Mouse (Mus musculus): ENCODE measurements around the gene Foxp2.

Gene Foxp2

GRCm38 (mm10) chr6:14901183-14901970 lies at the start of gene Foxp2:
Gene Foxp2, plus strand, starts transcription at chr6:14901349.
- in situ Hi-C loops (cut with MboI, MseI): no loop called here

GRCm38 (mm10) chr6:14885199-14885598 lies 15.9 kb upstream of the Foxp2 start:
- in situ Hi-C loops (cut with MboI, MseI): loop anchor here in 1 of 2 experiments (25.0 kb wide), 1 partner anchor 777 kb away; no protein-coding TSS in a partner anchor

- in situ Hi-C loops (cut with MboI, MseI): loop anchor here in 1 of 2 experiments (25.0 kb wide), 1 partner anchor 765 kb away; no protein-coding TSS in a partner anchor
Measured at GRCm38 (mm10) chr6:14897028-14897427, 4.1 kb upstream of the Foxp2 start.

- in situ Hi-C loops (cut with MboI, MseI): loop anchor here in 1 of 2 experiments (25.0 kb wide), 1 partner anchor 764 kb away; no protein-coding TSS in a partner anchor
Measured at GRCm38 (mm10) chr6:14898096-14898855, 2.9 kb upstream of the Foxp2 start.

- in situ Hi-C loops (cut with MboI, MseI): loop anchor here in 1 of 2 experiments (25.0 kb wide), 1 partner anchor 763 kb away; no protein-coding TSS in a partner anchor
Measured at GRCm38 (mm10) chr6:14899021-14899610, 2.0 kb upstream of the Foxp2 start.

- in situ Hi-C loops (cut with MboI, MseI): loop anchor here in 1 of 2 experiments (25.0 kb wide), 1 partner anchor 762 kb away; no protein-coding TSS in a partner anchor
Measured at GRCm38 (mm10) chr6:14899936-14900578, 1.1 kb upstream of the Foxp2 start.

- in situ Hi-C loops (cut with MboI, MseI): no loop called here
Measured at GRCm38 (mm10) chr6:14900579-14901021, 549 bp upstream of the Foxp2 start.

GRCm38 (mm10) chr6:14901971-14902670 lies 972 bp downstream of the Foxp2 start:
- in situ Hi-C loops (cut with MboI, MseI): no loop called here

- in situ Hi-C loops (cut with MboI, MseI): no loop called here
Measured at GRCm38 (mm10) chr6:14903271-14903965, 2.3 kb downstream of the Foxp2 start.

- in situ Hi-C loops (cut with MboI, MseI): no loop called here
Measured at GRCm38 (mm10) chr6:14915066-14915465, 13.9 kb downstream of the Foxp2 start.

GRCm38 (mm10) chr6:14922704-14923103 lies 21.6 kb downstream of the Foxp2 start:
- in situ Hi-C loops (cut with MboI, MseI): no loop called here

GRCm38 (mm10) chr6:14924976-14925489 lies 23.9 kb downstream of the Foxp2 start:
- in situ Hi-C loops (cut with MboI, MseI): no loop called here

GRCm38 (mm10) chr6:14951060-14951459 lies 49.9 kb downstream of the Foxp2 start:
- in situ Hi-C loops (cut with MboI, MseI): no loop called here

- in situ Hi-C loops (cut with MboI, MseI): no loop called here
Measured at GRCm38 (mm10) chr6:14952731-14953130, 51.6 kb downstream of the Foxp2 start.

GRCm38 (mm10) chr6:14977042-14977441 lies 75.9 kb downstream of the Foxp2 start:
- in situ Hi-C loops (cut with MboI, MseI): no loop called here

GRCm38 (mm10) chr6:14978201-14978600 lies 77.1 kb downstream of the Foxp2 start:
- in situ Hi-C loops (cut with MboI, MseI): no loop called here

- in situ Hi-C loops (cut with MboI, MseI): loop anchor here in 1 of 2 experiments (10.0 kb wide), 1 partner anchor 1007 kb away; no protein-coding TSS in a partner anchor
Measured at GRCm38 (mm10) chr6:15008113-15008512, 107.0 kb downstream of the Foxp2 start.

GRCm38 (mm10) chr6:15028488-15028887 lies 127.3 kb downstream of the Foxp2 start:
- in situ Hi-C loops (cut with MboI, MseI): no loop called here

- in situ Hi-C loops (cut with MboI, MseI): no loop called here
Measured at GRCm38 (mm10) chr6:15029446-15030125, 128.4 kb downstream of the Foxp2 start.

Data from T-helper 17 cell (primary cell).